Mouse (Mus musculus): ENCODE data around the gene Pik3r2. TPM values are rescaled to one million over a fixed set of nuclear protein-coding genes. Genes with fewer than 3 reads are reported as not detected.
A peak's percentile ranks its signal among the peaks of the same experiment; 100 is the strongest.

The Pik3r2 gene
- total RNA-seq, 1 experiment from 2014 or later, result 15.0 TPM

DNA sequence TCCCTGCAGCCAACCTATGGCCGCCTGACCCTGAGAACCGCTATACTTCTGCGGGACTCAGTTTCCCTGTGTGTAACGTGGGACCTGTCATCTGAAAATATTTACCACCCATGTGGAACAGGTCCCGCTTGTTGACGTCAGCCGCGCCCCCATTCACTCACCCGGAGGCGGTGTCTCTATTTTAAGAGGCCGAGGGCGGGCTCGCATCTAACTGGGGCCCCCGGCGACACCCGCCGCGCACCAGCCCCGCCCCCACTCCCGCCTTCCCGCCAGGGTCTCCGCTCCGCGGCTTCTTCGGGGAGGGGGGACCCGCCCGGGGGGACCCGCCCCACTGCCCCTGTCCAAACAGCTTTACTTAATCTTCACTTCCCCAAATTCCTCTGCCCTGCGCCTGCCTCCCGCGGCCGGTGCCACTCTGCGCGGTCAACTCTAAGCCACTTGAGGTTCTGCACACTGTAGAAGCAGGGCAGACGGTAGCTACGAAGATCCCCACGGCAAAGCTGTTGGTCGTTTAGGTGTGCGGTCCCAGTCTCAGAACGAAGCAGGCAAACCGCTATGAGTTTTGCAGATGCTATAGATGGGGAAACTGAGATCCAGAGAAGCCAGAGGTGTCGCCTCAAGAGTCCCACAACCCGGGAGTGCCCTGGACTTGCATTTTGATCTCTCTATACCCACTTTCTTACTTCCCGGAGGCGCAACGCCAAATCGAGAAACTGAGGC, 27.4 kb upstream of the Pik3r2 start:
- peak; percentile 52 to 60 for ATAC-seq (replicated peaks in 1 of 2; ENCODE audit: insufficient read depth in 1 of 2, low FRiP score in 2 of 2, low TSS enrichment in 1 of 2, low read depth in 1 of 2, poor library complexity in 2 of 2, severe bottlenecking in 2 of 2)

GRCm38 (mm10) chr8:70802786-70803510, 26.4 kb upstream of the Pik3r2 start:
- ATAC-seq (replicated peaks in 1 of 2; ENCODE audit: insufficient read depth in 1 of 2, low FRiP score in 2 of 2, low TSS enrichment in 1 of 2, low read depth in 1 of 2, poor library complexity in 2 of 2, severe bottlenecking in 2 of 2), result no peak

DNA sequence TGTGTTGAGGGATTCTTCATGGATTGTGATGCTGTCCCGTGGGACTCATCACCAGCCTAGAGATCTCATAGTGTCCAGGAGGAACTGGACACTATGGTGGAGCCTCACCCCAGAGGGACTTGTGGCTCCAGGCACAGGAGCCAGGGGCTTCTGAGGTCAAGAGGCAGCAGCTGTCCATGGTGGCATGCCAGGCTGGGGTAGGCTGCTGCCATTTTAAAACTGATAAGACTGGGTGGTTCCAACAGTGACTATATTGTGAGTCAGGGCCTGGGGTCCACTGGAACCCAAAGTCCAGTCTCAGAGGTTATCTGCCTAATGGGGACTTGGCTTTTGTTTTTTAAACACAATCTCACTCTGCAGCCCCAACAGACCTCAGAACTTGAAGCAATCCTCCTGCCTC, 25.3 kb upstream of the Pik3r2 start:
- no peak for ATAC-seq (replicated peaks in 1 of 2; ENCODE audit: insufficient read depth in 1 of 2, low FRiP score in 2 of 2, low TSS enrichment in 1 of 2, low read depth in 1 of 2, poor library complexity in 2 of 2, severe bottlenecking in 2 of 2)

- ATAC-seq (replicated peaks in 1 of 2; ENCODE audit: insufficient read depth in 1 of 2, low FRiP score in 2 of 2, low TSS enrichment in 1 of 2, low read depth in 1 of 2, poor library complexity in 2 of 2, severe bottlenecking in 2 of 2), result no peak
These were observed 24.6 kb upstream of the Pik3r2 start for GRCm38 (mm10) chr8:70801156-70801555.

DNA sequence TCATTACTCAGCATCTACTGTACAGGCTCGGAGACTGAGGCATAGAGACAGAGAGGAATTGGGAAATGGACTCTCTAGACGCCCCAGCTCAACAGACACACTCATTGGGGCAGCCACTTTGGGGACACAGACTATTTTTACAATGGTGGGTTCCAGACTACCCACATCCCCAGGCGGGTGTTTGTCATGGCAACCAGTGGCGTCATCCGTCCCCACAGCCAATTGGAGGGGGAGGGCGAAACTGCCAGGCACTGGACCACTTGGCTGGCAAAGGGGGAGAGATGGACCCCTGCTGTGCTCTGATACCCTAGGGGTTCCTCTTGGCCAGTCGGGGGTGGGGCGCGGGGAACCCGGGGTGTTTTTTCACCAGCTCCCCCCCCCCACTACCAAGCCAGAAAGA, 24.1 kb upstream of the Pik3r2 start:
- ATAC-seq (replicated peaks in 1 of 2; ENCODE audit: insufficient read depth in 1 of 2, low FRiP score in 2 of 2, low TSS enrichment in 1 of 2, low read depth in 1 of 2, poor library complexity in 2 of 2, severe bottlenecking in 2 of 2), result no peak

- ATAC-seq (replicated peaks in 1 of 2; ENCODE audit: insufficient read depth in 1 of 2, low FRiP score in 2 of 2, low TSS enrichment in 1 of 2, low read depth in 1 of 2, poor library complexity in 2 of 2, severe bottlenecking in 2 of 2), result no peak
These were observed 21.8 kb upstream of the Pik3r2 start for GRCm38 (mm10) chr8:70798281-70798680.

DNA sequence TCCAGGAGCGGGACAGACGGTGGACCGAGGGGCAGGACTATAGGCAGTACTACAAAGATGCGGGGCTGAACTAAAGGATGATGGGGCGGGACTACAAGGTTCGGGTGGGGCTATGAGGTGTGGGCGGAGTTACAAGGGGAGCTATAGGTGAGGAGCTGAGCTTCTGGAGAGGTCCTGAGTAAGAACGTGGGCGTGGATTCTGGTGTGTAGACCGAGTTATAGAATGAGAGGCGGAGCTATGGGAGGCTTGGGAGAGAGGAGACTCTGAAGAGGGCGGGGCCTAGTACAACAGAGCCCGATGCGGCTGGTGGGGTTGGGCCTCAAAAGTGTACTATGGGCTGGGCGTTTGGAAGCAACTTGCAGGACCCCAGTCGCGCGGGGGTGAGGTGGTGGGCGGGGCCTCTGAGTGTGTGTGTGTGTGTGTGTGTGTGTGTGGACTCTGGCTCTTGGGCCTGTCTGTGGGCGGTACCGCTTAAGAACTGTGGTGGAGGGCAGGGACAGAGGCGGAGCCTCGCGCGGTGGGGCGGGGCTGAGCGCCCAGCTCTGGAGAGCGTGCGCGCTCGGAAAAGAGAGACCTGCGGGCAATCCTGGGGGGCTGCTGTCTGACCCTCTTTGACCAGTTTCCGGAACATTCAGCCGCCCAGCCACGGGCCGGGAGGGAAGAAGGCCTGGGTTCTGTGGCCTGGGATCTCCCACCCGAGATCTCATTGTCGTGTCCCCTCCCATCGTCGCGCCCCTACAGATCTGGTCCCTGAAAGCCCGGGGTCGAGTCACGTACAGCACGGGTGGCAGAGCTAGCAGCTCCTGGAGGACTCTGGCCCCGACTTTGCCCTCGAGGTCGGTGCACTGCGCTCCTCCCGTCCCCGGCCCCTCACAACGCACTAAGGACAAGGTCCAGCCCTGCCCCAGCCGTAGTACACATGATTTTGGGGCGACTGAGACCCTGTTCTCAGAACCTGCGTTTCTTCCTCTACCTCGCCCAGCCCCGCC, 20.9 kb upstream of the Pik3r2 start:
- peak; percentile 38 to 54 for ATAC-seq (replicated peaks in 1 of 2; ENCODE audit: insufficient read depth in 1 of 2, low FRiP score in 2 of 2, low TSS enrichment in 1 of 2, low read depth in 1 of 2, poor library complexity in 2 of 2, severe bottlenecking in 2 of 2)

DNA sequence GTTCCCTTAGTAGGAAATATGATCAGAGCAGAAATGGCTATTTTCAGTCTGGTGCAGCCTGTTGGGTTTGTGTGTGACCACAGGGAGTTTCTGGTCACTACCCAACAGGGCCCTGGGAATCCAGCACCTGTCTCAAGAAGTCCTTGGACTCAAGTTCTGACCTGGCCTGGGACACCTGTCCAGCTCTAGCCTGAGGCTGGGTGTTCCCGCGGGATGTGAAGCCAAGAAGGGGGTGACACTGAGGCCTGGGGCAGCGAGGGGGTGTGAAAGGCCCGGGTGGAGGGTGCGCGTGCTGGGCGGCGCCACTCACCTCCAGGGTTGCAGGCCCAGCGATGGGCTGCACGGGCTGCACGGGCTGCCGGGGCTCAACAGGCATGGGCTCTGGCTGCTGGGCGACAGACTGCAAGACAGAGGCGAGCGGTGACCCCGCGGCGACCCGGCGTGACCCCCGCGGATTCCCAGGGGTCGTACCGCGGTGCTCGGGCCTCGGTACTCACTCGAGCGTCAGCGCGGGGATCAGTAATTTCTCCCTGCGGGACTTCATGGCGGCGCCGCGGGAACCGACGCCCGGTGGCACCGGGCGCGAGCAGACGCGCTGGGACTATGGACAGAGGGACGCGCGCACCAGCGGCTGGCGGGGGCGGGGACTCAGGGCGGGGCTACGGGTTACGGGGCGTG, 20.0 kb upstream of the Pik3r2 start:
- no peak for ATAC-seq (replicated peaks in 1 of 2; ENCODE audit: insufficient read depth in 1 of 2, low FRiP score in 2 of 2, low TSS enrichment in 1 of 2, low read depth in 1 of 2, poor library complexity in 2 of 2, severe bottlenecking in 2 of 2)

- no peak for ATAC-seq (replicated peaks in 1 of 2; ENCODE audit: insufficient read depth in 1 of 2, low FRiP score in 2 of 2, low TSS enrichment in 1 of 2, low read depth in 1 of 2, poor library complexity in 2 of 2, severe bottlenecking in 2 of 2)
These were observed 18.9 kb upstream of the Pik3r2 start for GRCm38 (mm10) chr8:70795370-70795769.

- ATAC-seq (replicated peaks in 1 of 2; ENCODE audit: insufficient read depth in 1 of 2, low FRiP score in 2 of 2, low TSS enrichment in 1 of 2, low read depth in 1 of 2, poor library complexity in 2 of 2, severe bottlenecking in 2 of 2), result no peak
These were observed 17.7 kb upstream of the Pik3r2 start for GRCm38 (mm10) chr8:70794215-70794614.

- peak; percentile 17 to 27 for ATAC-seq (replicated peaks in 1 of 2; ENCODE audit: insufficient read depth in 1 of 2, low FRiP score in 2 of 2, low TSS enrichment in 1 of 2, low read depth in 1 of 2, poor library complexity in 2 of 2, severe bottlenecking in 2 of 2)
These were observed 16.2 kb upstream of the Pik3r2 start for GRCm38 (mm10) chr8:70792700-70793099.

DNA sequence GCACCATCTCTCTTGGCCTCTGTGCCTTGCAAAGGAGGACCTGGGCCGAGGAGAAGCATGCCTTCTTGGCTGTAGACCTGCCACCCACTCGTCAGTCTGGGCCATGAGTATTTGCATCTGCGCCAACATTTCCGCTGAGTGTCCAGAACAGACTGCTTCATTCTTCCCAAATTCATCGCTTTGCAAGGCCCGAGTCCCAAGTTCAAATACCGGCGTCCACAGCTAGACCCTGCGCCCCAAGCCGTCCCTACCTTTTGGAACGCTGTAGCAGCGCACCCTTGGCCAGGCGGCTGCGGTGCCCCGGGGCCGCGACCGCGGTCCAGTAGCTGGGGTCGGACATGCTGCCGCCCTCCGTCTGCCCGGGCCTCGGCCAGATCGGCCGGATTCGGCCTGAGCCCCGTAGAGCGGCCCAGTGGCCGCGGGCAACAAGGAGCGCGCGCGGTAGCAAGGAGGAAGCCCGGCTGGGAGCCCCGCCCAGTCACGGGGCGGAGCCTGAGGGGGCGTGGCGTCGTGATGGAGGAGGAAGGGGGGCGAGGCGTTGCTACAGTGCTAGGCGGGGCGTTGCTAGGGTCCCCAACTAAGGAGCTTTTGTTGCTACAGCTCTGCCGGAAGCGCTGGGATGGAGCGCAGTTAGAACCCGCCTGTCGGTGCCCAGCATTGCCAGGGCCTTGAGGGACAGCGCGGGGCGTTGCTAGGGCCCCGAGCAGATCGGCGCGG, 15.6 kb upstream of the Pik3r2 start:
- ATAC-seq (replicated peaks in 1 of 2; ENCODE audit: insufficient read depth in 1 of 2, low FRiP score in 2 of 2, low TSS enrichment in 1 of 2, low read depth in 1 of 2, poor library complexity in 2 of 2, severe bottlenecking in 2 of 2), result peak; percentile 69

GRCm38 (mm10) chr8:70791294-70791701, 14.8 kb upstream of the Pik3r2 start:
- ATAC-seq (replicated peaks in 1 of 2; ENCODE audit: insufficient read depth in 1 of 2, low FRiP score in 2 of 2, low TSS enrichment in 1 of 2, low read depth in 1 of 2, poor library complexity in 2 of 2, severe bottlenecking in 2 of 2), result peak; percentile 77 to 79

GRCm38 (mm10) chr8:70790846-70791245, 14.3 kb upstream of the Pik3r2 start:
- no peak for ATAC-seq (replicated peaks in 1 of 2; ENCODE audit: insufficient read depth in 1 of 2, low FRiP score in 2 of 2, low TSS enrichment in 1 of 2, low read depth in 1 of 2, poor library complexity in 2 of 2, severe bottlenecking in 2 of 2)

GRCm38 (mm10) chr8:70789046-70789445, 12.5 kb upstream of the Pik3r2 start:
- ATAC-seq (replicated peaks in 1 of 2; ENCODE audit: insufficient read depth in 1 of 2, low FRiP score in 2 of 2, low TSS enrichment in 1 of 2, low read depth in 1 of 2, poor library complexity in 2 of 2, severe bottlenecking in 2 of 2), result no peak

DNA sequence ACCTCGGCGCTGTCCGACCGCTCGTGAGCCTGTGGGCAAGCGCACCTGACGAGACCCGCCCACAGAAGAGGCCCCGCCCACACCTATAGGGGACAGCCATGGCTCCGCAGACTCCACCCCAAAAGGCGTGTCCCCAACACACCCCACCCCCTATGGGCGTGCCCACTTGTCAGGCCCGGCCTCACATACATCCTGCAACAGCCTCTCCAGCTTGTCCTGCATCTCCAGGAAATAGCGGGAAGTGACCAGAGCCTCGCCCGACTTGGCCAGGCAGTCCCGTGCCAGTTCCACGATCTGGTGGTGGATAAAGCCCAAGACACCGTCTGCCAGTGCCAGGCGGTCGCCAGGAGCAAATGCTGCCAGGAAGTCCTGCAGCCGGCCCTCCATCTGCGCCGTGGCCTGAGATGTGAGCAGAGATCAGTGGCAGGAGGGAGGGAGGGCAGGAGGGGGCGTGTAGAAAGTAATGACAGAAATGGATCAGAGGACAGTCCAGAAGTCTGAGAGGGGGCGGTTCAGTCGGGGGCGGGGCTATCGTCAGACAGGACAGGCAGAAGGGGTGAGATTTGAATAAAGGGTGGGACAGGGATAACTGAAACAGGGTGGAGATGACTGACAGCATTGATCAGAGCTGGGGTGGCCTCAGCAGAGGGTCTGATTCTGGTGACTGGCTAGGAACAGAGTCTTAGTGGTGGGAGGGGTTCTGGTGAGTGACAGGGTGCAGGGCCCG, 11.6 kb upstream of the Pik3r2 start:
- ATAC-seq (replicated peaks in 1 of 2; ENCODE audit: insufficient read depth in 1 of 2, low FRiP score in 2 of 2, low TSS enrichment in 1 of 2, low read depth in 1 of 2, poor library complexity in 2 of 2, severe bottlenecking in 2 of 2), result no peak

Data from hematopoietic stem cell, adult 5-6 weeks (primary cell).